Mouse (Mus musculus) bone marrow, adult 2 months (tissue): ENCODE data around the gene Smtnl1.

Source experiments
- CTCF ChIP-seq: fragments of 200-500 bp; IDR thresholded peaks from 2 replicates; pipeline ENCODE4 v1.5.1; 2011; ENCODE audit warnings: low read length, control low read depth; ENCODE audit not compliant: control insufficient read depth, insufficient read depth
- POLR2A ChIP-seq: fragments of 200-500 bp; IDR thresholded peaks from 2 replicates; pipeline ENCODE4 v1.6.1; 2011; ENCODE audit warnings: low read depth, mild to moderate bottlenecking, control low read depth, low read length, borderline replicate concordance; ENCODE audit not compliant: control insufficient read depth

DNA sequence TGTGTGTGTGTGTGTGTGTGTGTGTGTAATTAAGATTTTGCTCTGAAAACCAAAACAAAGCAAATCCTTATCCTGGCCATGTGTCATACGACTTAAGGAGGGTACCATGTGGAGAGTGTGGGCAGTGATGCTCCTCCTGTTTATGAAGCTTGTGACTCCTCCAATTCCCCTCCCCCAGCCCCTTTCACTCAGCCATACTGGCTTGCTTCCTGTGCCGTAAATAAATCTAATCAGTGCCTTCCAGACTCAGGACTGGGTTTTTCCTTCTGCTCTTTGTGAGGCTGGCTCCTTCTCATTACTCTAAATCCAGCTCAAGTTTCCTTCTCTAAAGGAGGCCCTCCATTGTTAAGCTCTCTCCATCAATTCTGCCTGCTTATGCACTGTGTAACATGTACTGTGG is 785 bp upstream of the Smtnl1 start:
- TF ChIP-seq CTCF (no peak), POLR2A (no peak)
